Mouse (Mus musculus) gastrocnemius, postnatal 36 days (tissue): ENCODE data around the gene Prpsap2. TPM values are rescaled to one million over a fixed set of nuclear protein-coding genes. Genes with fewer than 3 reads are reported as not detected.
A peak's percentile ranks its signal among the peaks of the same experiment; 100 is the strongest.
"Not testable (repeated sequence)": the region's sequence is repeated elsewhere in the genome, so short reads cannot be mapped to it uniquely, and the experiment has no call there.

ENCODE experiments used
- DNase-seq, 2 experiments: peaks; one replicate each; pipeline ENCODE4 v3.0.0; 2022
- intact Hi-C: fragments of 180-260 bp; cut with DNase I; formaldehyde crosslinking; loops from one replicate; pipeline ENCODE4 v1.15.1; 2025
- long read RNA-seq, 2 experiments: library from polyadenylated mRNA; stranded (forward); transcript quantifications; one replicate each; pipeline ENCODE4 v2.0.0; 2021
- total RNA-seq, 2 experiments: library from RNA; stranded (reverse); gene quantifications; 2 replicates each; pipeline ENCODE4 v1.2.3; 2021

Prpsap2 gene
- total RNA-seq: 1 to 10 TPM; 3.0 to 4.6 TPM
- long read RNA-seq, experiment 1, partial matches to known transcripts: 0 of 1 reads
- long read RNA-seq, experiment 1, other reads (novel, unspliced or antisense): 1 of 1 reads
- long read RNA-seq, experiment 2: 0 reads

DNA sequence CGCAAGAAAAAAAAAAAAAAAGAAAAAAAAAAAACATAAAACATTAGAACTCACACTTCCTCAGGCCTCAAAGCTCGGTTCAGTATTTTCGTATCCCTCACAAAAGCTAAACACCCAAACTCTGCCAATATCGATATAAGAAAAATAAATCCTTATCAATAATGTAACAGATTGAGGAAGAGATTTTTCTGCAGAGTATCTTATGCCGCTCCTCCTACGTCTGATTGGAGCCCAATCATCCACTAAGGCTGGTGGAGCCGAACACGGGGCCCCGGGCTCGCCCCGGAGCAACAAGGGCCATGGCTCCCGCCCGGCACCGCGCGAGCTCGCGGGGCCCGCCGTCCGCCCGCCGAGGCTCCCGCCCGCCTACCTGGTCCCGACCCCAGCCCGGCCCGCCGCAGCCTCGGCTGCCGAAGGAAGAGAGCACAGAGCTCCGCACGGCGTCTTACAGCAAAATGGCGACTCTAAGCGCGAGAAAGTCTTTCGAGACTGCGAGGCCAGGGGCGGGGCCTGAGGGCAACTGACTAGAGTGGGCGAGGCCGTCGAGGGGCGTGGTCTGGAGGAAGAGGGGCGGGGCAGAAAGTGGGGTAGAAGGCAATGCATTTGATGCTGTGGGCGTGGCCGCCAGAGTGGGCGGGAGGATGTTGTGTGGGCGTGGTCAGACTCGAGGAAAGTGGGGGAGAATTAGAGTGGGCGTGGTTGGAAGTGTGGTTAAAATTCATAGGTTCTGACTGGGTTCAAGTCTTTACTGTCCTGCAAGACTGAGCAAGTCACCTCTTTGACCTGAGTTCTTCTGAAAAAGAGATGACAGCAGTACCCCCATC, at the start of gene Prpsap2:
TSS of gene Prpsap2 (minus strand) at position 505 of the 824 bp plus-strand sequence.
- intact Hi-C loops: no loop called here
- peak; percentile 98 to 99 for DNase-seq

DNA sequence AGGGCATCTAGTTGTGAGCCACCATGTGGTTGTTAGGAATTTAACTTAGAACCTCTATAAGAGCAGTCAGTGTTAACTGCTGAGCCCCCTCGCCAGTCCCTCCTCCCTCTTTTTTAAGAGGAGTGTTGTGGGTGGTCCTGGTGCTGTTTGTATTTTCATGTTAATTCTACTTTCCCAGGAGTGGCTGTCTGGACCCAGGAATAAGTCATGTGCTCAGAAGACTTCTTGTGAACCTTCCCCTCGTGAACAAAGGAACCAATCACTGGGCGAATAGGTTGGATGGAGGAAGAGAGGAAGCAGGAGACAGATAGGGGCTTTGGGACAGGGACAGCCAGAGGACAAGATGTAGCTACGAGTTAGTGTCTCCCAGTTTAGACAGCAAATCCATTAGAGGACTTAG, 47.9 kb upstream of the Prpsap2 start:
- no peak for DNase-seq
- intact Hi-C loops: no loop called here

DNA sequence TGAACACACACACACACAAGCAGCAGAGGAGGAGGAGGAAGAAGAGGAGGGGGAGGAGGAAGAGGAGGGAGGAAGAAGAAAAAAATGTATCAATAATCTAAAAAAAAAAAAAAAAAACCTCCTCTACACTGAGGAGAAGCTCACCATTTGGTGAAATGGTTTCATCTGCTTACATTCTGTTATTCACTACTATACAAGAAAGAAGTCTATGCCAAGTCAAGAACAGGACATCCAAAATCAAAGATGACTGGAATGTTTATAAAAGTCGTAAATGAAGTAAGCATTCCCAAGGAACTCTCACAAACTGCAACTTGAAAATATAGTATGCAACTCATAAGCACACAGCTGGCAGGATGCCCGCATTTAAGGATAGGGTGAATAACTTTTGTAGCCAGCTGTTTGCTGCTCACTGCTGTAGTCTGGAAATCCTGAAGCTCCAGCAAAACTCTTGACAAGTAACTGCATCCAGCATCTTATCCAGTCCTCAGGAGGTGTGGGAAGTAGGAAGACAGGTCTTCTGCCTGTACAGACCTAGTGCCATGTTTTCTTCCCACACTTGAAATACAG, 46.7 kb upstream of the Prpsap2 start:
- no peak for DNase-seq
- intact Hi-C loops: no loop called here

DNA sequence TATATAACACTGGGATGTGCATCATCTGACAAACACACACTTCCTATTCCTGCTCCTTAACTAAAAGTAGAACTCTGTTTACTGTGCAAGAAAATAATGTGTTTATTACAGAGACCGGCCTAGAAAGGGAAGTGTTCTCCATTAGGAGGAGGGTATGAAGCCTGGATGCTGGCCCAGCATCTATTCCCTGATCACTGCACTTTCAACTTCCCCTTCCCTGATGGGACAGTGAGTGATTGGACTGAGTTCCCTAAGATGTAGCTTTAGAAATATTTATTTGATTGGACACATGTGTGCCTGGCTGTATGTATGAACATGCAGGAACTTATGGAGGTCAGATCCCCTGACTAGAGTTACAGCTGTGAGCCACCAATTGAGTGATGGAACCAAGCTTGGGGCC, 31.6 kb upstream of the Prpsap2 start:
- DNase-seq: no peak
- intact Hi-C loops: no loop called here

DNA sequence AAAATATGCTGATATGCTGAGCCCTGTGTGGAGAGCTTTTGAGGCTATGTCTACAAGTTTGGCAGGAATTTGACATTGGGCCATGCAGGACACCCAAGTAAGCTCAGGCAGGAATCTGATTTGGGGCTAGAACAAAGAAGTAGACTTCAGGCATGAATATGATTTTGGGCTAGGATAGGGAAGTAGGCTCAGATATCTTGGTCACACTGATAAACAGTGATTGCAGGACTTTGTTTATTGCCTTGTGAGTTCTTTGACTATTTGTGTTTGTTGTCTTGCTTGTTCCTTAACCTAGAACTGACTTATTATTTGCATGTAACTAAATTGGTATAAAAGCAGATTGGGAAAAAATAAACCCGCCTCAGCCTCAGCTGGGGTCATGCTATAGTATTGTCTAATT, 26.7 kb upstream of the Prpsap2 start:
- DNase-seq: no peak
- intact Hi-C loops: no loop called here

DNA sequence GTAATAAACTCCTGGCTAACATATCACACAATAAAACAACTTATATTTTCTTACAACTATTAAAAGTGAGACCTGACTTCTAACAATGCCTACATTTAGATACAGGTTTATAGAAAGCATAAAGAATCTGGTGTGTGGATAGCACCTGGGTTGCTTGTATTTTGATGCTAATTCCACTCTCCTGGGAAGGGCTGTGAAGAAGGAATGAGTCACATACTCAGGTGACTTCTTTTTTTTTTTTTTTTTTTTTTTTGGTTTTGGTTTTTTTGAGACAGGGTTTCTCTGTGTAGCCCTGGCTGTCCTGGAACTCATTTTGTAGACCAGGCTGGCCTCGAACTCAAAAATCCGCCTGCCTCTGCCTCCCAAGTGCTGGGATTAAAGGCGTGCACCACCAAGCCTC, 20.6 kb upstream of the Prpsap2 start:
- intact Hi-C loops, DNase-seq: not testable (repeated sequence)

DNA sequence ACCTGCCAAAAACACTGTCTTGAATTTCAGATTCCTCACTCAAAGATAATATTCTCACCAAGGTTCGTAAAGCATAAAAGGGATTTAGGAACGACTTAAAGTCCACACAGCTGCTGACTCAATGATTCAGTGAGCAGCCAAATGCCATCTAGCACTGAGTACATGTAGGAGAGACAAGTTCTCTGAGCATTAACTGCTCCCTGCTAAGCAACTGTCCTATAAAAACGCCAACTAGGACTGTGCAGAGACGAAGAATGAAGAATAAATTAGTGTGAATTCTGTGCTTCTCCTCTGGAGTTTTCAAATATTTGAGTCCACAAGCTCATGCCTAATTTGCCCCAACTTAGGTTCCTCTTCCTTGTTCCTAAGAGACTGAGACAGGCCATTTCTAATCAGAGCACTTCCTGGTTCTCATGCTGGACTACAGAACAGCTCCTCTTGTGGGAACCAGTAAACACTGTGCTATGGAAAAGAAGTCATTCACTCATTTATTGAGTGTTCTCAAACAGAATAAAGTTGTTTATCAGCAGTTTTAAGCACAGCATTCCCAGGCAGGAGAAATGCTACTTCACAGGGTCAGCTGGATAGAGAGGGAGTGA, 12.8 kb upstream of the Prpsap2 start:
- intact Hi-C loops: no loop called here
- no peak for DNase-seq

DNA sequence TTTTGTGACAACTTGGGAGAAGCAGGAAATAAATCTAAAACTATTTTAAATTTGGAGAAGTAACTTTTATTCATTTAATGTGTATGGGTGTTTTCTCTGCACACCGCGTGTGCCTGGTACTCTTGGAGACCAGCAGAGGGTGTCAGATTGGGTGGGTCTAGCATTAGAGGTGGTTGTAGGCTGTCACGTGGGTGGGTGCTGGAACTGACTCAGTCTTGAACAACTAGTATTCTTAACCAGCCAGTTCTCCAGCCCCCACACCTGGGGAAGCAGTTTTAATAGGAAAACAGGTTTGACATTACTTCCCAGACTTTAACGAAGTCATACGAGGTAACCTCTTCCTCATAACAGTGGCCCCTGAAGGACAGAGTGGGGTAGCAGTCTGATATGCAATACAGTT, 1.4 kb downstream of the Prpsap2 start:
- intact Hi-C loops: no loop called here
- no peak for DNase-seq

DNA sequence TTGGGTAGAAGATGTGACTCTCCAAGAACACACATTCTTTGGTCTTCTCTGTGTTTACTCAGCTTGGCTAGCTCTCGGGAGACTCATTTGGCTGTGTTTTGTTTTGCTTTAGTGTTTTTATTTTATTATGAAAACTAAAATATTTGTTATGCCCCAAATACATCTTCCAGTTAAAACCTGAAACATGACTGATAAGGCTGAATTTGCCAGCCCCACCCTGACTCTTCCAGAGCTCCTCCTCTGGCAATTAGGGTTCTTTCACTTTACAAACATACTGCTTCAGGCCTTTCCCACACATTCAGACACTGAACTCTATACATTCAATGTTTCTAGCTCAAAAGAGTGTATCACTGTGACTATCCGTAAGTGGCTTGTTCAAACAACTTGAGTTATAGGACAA, 4.7 kb downstream of the Prpsap2 start:
- intact Hi-C loops: no loop called here
- no peak for DNase-seq

DNA sequence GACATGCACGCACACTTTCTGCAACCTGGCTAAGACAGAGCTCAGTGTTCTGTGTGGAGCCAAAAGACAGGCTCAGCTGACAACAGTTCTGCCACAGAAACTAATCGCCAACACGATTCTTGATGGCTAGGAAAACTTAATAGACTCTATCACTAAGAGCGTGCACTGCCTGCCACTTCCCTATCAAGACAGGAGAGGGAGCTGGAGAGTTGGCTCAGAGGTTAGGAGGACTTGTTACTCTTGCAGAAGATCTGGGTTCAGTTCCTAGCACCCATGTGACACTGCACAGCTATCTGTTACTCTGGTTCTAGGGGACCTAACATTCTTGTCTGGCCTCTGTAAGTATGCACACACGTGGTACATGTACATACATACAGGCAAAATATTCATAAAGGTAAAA, 10.3 kb downstream of the Prpsap2 start:
- intact Hi-C loops: no loop called here
- no peak for DNase-seq

DNA sequence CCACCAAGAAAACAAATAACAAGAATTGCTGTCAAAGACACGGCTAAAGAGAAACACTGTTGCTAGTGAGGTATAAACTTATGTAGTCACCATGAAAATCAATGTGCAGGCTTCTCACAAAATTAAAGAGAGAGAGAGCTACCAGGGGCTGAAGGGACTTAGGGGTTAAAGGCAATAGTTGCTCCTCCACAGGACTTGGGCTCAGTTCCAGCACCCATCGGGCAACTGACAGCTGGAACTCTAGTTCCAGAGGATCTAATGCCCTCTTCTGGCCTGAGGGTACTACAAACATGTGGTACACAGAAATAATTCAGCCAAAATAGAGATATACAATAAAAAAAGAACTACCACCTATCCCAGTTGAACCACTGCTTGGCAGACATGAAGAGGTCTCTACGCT, 14.7 kb downstream of the Prpsap2 start:
- DNase-seq: no peak
- intact Hi-C loops: no loop called here

DNA sequence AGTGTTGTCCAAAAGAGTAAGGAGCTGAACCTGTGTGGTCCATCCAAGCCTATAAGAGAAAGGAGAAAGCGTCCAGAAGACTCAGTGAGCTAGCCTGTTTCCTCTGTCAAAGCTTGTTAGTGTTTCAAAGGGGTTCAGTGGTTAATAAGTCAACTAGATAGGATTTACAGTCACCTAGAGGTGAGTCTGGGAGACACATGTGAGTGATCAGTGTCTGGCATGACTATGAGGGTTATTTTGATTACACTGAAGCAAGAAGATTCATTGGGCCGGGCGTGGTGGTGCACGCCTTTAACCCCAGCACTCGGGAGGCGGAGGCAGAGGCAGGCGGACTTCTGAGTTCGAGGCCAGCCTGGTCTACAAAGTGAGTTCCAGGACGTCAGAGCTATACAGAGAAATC, 16.1 kb downstream of the Prpsap2 start:
- DNase-seq: no peak

DNA sequence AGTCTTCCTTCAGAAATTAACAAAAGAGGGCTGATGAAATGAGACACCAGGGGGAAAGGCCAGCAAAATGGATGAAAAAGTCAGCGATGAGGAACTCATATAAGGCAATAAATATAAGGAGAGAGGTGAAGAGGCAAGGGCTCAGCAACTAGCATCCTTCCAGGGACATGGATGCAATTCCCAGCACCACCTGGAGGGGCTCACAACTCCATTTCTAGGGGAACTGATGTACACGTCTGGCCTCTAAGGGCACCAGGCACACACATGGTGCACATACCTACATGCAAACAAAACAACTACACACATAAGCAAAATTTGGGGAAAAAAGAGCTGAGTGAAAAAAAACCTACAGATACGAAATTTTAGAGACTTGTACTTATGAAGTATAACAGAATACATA, 17.4 kb downstream of the Prpsap2 start:
- no peak for DNase-seq
- intact Hi-C loops: no loop called here

More for the DNA sequence above, 16.1 kb downstream of the Prpsap2 start:
- intact Hi-C loops: no loop called here

DNA sequence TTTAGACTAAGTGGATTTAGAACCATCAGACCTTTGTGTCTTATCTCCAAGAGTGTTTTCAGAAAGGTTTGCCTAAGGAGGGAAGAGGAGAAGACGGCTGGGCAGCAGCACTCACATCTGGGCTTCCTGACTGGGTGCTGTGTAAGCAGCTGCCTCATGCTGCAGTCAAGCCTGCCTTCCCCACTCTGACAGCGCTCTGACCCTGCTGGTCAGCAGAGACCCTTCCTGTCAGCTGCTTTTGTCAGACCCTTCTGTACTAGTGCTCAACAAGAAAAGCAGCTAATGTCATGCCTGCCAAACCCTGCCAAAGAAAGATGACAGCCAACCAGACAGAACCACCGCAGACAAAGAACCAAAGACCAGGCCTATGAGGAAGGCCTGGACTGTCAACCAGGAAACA, 18.1 kb downstream of the Prpsap2 start:
- DNase-seq: no peak
- intact Hi-C loops: no loop called here

DNA sequence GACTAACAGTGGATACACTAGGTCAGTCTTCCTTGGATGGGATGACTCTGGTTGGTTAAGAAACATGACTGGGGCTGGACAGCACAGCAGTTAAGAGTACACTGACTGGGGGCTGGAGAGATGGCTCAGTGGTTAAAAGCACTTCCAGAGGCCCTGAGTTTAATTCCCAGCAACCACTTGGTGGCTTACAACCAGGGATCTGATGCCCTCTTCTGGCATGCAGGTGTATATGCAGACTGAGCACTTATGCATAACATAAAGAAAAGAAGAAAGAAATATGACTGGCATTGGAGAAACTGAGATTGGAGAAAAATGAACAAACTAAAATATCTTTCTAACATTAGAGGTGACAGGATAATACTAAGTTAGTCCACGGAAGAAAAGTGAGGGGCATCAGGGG, 21.4 kb downstream of the Prpsap2 start:
- intact Hi-C loops: no loop called here
- DNase-seq: no peak

DNA sequence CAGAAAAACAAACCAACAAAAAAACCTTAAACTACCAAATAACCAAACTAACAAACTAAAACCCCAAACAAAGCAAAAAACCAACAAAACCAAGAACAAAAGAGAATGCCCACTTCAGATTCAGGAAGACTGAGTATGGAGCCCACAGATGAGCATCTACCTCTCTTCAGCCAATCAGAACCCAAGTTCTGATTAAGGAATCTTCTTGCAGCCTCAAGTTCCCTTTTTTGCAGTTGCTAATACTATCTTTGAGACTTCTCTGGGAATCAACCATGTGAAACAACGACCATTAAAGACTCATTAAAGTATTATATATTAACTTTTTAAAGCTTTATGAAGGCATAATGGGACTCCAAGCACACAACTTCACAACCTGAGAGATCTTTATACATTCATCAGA, 24.6 kb downstream of the Prpsap2 start:
- DNase-seq: no peak
- intact Hi-C loops: no loop called here

DNA sequence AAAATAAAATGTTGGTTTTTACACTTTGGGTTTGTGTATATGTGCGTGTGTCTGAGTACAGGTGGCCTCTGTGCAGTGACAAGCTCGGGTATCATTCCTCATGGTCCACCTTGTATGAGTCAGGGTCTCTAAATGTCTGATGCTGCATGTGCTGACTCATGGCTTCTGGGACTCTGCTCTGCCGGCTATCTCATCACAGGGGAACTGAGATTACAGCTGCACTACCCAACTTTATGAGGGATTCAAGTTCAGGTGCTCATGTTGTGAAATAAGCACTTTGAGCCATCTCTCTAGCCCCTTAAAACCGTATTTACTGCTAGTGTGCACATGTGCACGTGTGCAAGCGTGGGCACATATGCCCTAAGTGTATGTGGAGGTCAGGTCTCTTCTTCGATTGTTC, 29.2 kb downstream of the Prpsap2 start:
- DNase-seq: no peak
- intact Hi-C loops: no loop called here

DNA sequence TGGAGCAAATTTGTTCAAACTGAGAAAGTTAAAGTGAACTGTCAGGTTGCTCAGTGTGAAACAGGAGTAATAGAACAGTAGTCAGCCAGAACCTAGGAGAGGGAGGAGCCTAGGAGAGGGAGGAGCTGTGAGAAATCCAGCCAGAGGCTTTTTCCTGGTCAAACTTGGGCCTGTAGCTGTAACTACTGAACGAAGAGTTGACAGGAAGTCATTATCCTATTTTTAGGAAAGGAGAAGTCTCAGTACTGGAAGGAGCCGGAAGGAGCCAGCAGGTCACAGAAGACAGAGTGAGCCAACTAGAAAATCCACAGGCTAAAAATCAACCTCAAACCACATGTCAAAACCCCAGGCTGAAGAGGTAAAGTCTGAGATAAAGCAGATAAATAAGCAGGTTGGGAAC, 33.9 kb downstream of the Prpsap2 start:
- intact Hi-C loops: no loop called here
- DNase-seq: no peak

DNA sequence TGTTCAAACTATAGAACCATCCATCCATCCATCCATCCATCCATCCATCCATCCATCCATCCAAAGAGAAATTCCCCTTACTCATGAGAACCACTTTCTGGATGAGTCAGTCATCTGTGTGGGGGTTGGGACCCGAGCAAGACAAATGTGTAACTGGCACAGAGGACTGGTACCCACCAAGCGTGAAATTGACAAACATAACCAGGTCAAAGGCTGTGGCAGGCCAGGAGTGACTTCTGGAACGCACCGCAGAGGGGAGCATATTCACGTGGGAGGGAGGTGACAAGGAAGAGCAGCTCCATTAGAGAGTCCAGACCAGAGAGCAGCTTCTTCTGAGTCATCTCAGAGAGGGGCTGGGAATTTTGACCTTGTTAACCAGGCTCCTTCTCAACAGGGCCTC, 39.8 kb downstream of the Prpsap2 start:
- no peak for DNase-seq
- intact Hi-C loops: loop anchor here (5.0 kb wide), 1 partner anchor 210 kb away; no protein-coding TSS in a partner anchor

DNA sequence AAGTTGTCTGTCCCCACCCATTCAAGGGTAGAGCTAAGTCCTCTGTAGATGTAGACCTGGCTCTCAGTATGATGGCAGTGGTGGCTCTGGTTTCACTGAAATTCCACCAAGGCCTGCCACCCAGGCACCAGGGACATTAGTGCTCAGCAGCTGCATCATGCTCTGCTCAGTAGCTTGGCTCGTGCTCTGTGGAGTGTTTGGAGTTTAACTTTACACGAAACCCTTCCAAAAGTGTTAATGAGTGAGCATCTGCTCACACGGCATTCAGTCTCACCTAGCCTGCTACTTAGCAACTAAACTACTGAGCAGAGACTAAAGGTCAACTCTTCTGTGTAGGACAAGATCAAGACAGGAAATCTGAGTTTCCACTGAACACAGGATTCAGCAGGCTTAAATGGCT, 41.3 kb downstream of the Prpsap2 start, which contains the start of gene Slc5a10:
TSS of gene Slc5a10 (minus strand) at position 191 of the 400 bp plus-strand sequence.
- intact Hi-C loops: loop anchor here (5.0 kb wide), 1 partner anchor 208 kb away; no protein-coding TSS in a partner anchor

DNA sequence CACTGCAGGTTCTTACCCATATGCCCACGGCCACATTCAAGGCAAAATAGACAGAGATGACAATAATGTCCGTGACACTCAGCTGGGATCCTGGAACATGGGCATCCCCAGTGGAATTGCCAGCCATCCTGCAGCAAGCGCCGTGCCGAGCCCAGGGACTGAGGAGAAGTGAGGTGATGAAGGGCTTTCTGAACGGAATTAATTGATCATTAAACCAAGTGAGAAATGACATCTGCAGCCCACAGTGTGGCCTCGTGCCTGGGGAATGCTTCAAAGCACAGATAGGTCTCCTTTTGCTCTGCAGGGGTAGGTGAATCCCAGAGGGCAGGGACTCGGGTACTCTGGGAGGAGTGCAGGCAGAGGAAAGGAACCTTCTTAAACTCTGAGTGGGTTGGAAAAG, 42.1 kb downstream of the Prpsap2 start:
- intact Hi-C loops: loop anchor here (5.0 kb wide), 2 partner anchors 208 to 303 kb away; no protein-coding TSS in a partner anchor
- no peak for DNase-seq

More for the DNA sequence above, 41.3 kb downstream of the Prpsap2 start, which contains the start of gene Slc5a10:
- DNase-seq: no peak
